Mouse (Mus musculus) right cerebral cortex, postnatal 25 days (tissue): Measurements from ENCODE around the gene Hist4h4.
"Not testable (repeated sequence)": the region's sequence is repeated elsewhere in the genome, so short reads cannot be mapped to it uniquely, and the experiment has no call there.

Experiments
- DNase-seq: peaks from one replicate; pipeline ENCODE4 v3.0.0; 2022

Gene Hist4h4

GRCm38 (mm10) chr6:136811196-136811595 lies 7.0 kb upstream of the Hist4h4 start:
- no peak for DNase-seq

- no peak for DNase-seq
These were observed 5.5 kb upstream of the Hist4h4 start for GRCm38 (mm10) chr6:136809673-136810072.

GRCm38 (mm10) chr6:136809077-136809476 lies 4.9 kb upstream of the Hist4h4 start:
- no peak for DNase-seq

- peak; percentile 59 for DNase-seq
These were observed 4.4 kb upstream of the Hist4h4 start for GRCm38 (mm10) chr6:136808631-136809046.

- DNase-seq: peak; percentile 98
These were observed 3.8 kb upstream of the Hist4h4 start, which contains the start of gene H2afj for GRCm38 (mm10) chr6:136808014-136808417. Gene H2afj, plus strand, starts transcription at chr6:136808244.

- DNase-seq: no peak
These were observed 3.3 kb upstream of the Hist4h4 start for GRCm38 (mm10) chr6:136807395-136808013.

GRCm38 (mm10) chr6:136806819-136807218 lies 2.6 kb upstream of the Hist4h4 start:
- no peak for DNase-seq

GRCm38 (mm10) chr6:136805409-136805775 lies 1.2 kb upstream of the Hist4h4 start:
- no peak for DNase-seq

GRCm38 (mm10) chr6:136804705-136805408 lies 642 bp upstream of the Hist4h4 start:
- no peak for DNase-seq

- DNase-seq: no peak
These were observed 999 bp downstream of the Hist4h4 start for GRCm38 (mm10) chr6:136803093-136803738.

GRCm38 (mm10) chr6:136801274-136801673 lies 2.9 kb downstream of the Hist4h4 start:
- no peak for DNase-seq

- DNase-seq: no peak
These were observed 3.5 kb downstream of the Hist4h4 start for GRCm38 (mm10) chr6:136800710-136801109.

GRCm38 (mm10) chr6:136797874-136798693 lies 6.1 kb downstream of the Hist4h4 start:
- not testable (repeated sequence) for DNase-seq

- no peak for DNase-seq
These were observed 8.4 kb downstream of the Hist4h4 start for GRCm38 (mm10) chr6:136795850-136796249.

GRCm38 (mm10) chr6:136795110-136795509 lies 9.1 kb downstream of the Hist4h4 start:
- DNase-seq: no peak

- DNase-seq: no peak
These were observed 10.2 kb downstream of the Hist4h4 start for GRCm38 (mm10) chr6:136793831-136794525.

- DNase-seq: no peak
These were observed 11.1 kb downstream of the Hist4h4 start for GRCm38 (mm10) chr6:136792884-136793758.

- no peak for DNase-seq
These were observed 14.7 kb downstream of the Hist4h4 start for GRCm38 (mm10) chr6:136789391-136789971.

GRCm38 (mm10) chr6:136782761-136783160 lies 21.5 kb downstream of the Hist4h4 start:
- peak; percentile 14 for DNase-seq

GRCm38 (mm10) chr6:136782146-136782545 lies 22.1 kb downstream of the Hist4h4 start:
- no peak for DNase-seq

GRCm38 (mm10) chr6:136781377-136781986 lies 22.7 kb downstream of the Hist4h4 start, which contains the start of gene Gucy2c:
Gene Gucy2c, minus strand, starts transcription at chr6:136781765.
- DNase-seq: no peak
